Mouse (Mus musculus) layer of hippocampus, adult 18-20 months (tissue): ENCODE data around the gene Setd3. TPM values are rescaled to one million over a fixed set of nuclear protein-coding genes. Genes with fewer than 3 reads are reported as not detected.

Source experiments
- DNase-seq, 2 experiments: peaks; one replicate each; pipeline ENCODE4 v3.0.0; 2022; ENCODE audit warnings: low spot score in 2 of 2
- total RNA-seq, 2 experiments: library from RNA; stranded (reverse); gene quantifications; 2 replicates each; pipeline ENCODE4 v1.2.3; 2021

The Setd3 gene
- total RNA-seq, 2 experiments from 2014 or later, result 155 to 162 TPM

DNA sequence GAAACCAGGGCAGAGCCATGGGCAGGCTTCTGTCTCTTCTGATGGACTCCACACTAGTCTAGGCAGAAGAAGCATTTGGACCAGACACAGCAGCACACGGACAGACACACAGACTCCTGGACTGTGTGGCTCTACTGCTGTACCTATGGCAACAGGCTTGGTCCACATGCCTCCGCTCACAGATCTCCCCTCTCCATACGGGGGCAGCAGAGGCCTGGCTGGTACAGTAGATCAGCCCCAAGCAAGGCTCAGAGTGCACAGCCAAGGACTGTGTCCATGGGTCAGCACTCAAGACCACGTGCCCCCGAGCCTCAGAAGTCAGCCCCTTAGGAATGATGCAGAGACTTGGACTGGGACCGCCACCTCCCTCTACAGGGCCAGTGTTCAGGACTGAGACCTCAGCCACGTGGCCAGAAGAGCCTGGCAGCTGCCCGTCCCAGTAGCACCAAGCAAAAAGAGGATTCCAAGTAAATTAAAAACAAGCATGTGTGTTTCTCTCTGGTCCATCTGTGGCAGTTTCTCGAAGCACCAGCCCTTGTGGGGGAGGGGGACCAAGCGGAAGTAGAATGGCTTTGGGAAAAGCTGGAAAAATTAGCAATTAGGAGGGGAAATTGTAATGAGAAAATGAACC, 100.9 kb downstream of the Setd3 start:
- DNase-seq, result peak in 1 of 2 experiments; percentile 60

DNA sequence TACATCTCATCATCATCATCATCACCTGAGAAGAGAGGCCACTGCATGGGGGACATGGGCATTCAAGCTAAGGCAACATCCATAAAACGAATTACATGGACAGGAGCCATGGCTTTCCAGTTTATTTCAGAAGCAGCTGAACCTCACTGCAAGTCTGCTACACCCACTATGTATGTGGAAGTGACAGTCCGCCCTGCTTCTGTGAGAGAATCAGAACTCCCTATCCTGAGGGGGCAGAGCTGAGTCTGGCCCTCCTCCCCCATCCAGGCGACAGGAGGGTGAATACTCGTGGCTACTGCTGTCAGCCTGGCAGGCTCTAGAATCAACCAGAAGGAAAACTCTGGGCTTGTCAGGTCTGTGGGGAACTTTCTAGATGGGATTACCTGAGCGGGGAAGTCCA, 106.2 kb downstream of the Setd3 start:
- DNase-seq, result peak; percentile 32 to 68

DNA sequence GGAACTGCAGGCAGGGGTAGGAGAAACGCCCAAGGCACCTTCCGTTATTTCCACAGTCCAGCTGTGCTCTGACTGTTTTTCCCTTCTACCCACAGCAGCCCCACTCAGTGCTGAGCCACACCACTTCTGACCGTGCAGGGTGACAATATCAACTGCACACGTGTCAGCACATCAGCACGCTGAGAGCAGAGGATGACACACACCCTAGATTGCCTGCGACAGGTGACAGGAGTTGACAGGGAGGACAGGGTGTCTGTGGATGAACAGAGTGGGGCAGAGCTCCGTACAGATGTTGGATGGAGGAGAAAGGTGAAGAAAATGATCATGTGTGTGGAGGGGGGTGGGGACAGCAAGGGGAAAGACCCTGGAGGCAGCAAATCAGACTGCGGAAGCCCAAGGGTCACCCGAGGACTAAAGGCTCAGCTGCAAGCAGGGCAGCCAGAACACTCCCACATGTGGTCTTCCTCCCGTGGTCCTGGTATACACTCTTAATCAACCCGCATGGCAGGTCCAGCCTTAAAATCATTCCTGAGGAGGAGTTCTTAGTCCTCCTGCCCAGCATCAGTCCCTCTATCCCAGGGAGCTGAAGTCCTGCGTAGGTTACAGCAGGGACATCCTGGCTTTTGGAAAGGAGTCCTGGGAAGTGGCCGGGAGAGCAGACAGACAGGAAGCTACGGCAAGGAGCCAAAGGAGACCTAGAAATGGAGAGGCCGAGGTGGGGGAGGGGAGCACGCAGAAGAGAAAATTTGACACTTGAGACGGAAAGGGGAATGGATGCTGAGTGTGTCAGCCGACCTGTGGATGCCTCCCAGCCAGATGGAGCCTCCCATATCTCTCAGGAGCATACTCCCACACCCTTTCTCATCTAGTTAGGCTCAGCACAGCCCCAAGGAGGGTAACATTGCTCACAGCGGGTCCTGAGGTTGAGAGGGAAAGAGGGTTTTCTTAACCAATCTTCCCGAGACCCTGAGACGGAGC, 108.1 kb downstream of the Setd3 start:
- no peak for DNase-seq

DNA sequence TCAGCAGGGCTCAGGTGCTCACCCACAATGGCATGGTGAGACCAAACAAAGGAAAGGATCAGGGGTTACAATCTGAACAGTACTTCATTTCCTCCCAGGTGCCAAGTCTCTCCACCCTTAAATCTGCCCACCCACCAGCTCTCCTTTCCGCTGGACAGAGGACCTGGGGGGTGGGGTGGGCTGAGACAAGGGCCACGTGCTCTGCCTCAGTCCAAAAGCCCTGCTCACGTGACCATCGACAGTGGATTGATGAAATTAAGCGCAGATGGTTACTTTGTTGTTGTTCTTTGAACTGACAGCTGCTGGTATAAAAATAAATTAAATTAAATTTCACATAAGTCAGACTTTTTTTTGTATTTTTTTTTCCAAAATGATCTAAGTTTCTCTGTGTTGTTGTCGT, 109.6 kb downstream of the Setd3 start:
- peak in 1 of 2 experiments; percentile 61 for DNase-seq

DNA sequence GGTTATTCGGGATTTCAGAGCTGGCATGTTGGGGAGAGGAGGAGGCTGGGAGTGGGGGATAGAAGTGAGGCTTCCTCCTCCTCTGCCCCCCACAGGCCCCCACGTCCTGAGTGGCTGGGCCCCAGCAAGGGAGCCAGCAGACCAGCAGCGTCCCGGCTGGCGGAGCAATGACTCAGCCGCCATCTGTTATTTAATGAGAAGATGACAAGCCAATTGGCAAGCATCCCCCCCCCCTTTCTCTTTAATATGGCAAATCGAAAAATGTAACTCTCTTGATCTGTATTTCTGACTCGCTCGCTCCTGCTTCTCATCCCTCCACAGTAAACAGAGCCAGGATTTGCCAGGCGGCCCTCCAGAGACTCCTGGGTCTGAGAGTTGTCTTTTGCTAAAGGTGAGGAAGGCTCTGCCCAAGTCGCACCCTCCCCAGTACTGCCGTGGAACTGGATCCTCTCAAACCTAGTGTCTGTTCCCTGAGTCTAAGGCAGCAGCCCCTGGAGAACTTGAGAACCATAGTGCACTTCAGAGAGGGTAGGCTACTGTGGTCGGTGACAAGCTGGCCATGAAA, 111.2 kb downstream of the Setd3 start:
- peak; percentile 63 to 84 for DNase-seq

DNA sequence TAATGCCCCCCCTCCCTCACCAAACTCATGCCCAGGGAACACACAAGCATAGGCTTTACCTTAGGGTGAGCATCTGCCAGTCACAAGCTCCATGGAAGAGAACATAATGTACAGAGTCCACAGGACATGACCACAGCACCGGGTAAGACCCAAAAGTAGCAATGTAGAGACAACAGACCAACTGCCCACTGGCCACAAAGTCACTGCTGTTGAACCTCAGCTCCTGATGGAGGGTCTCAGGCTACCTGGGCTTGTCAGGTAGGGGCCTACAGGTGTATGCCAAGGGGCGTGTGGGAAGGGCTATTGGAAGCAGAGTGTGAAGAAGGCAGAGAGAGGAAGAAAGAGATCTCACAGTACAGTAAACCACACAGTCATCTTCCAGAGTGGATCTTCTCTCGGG, 111.9 kb downstream of the Setd3 start:
- no peak for DNase-seq

DNA sequence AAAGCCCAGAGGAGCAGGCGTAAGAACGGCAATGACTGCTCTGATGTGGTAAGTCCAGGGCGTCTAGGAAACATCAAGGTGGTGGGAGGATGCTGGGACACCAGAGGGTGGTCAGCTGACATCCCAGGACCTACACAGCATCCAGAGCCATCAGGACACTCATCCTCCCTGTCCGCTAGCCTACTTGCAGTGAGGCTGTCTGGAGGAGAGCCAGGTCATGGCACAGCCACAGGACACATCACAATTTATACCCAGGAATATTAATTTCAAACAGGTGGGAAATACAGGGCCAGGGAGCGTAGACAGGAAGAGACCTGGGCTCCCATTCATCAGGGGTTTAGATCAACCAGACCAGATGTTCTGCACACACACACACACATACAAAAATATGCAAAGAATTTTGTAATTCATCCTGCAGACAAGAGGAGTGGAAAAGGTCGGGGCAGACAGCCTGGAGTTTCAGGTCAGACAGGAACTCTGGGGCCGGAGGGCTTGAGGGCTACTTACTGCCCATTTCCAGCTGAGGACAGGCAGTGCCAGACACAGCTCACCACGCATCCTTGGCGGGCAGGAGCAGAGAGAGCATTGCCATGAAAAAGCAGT, 114.6 kb downstream of the Setd3 start:
- DNase-seq, result no peak

DNA sequence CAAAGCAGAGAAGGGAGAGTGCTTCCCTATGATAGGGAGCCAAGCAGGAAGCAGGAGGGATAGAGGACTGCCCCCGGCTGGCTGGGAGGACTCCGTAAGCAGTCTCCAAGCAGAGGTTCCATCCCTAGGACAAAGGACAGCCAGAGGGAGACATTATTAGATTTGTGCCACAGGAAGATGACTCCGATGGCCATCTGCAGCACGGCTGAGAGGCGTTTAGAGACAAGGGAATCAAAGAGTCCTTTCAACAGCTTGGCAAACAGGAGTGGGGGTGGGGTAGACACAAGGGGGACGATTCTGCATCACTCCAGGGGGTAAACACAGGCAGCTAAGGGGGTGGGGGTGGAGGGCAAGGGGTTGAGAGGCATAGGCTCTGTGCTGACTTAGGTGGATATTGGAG, 115.1 kb downstream of the Setd3 start:
- no peak for DNase-seq

DNA sequence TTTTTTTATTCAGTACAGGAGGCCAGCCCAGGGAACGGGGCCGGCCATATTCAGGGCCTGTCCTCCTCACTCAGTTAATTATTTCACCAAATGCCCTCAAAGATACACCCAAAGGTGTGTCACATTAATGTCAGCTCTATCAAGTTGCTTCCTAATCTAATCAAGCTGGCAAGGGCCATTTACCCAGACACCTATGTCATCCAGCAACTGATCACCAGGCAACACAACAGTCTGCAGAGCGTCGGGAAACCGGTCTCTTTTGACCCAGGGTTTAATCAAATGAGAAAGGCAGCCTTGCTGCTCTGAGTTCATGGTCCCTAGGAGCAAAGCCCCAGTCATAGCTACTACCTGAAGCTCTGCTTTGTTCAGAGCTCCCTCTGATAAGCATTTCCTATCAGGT, 117.0 kb downstream of the Setd3 start:
- no peak for DNase-seq

DNA sequence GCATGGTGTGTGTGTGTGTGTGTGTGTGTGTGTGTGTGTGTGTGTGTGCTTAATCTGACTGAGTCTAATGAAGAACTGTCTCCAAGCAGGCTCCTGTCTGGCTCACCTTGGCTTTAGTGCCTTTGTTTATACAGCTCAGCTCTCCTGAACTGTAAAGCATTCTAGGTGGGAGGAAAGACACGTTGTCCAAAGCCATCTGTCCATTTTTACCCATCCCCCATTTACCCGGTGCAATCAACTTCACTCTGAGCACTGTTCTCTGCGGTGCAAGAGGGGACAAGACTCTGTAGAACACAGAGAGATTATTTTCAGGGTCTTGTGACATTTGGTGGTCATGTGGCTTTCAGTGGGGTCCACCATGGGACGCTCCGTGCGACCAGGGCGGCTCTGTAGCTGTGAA, 117.5 kb downstream of the Setd3 start:
- no peak for DNase-seq

Other genes with a start within 250 kb of the Setd3 start
- 100 to 1,000 TPM; 143 to 144 TPM for gene Bcl11b, start 175.7 kb downstream of the Setd3 start, total RNA-seq
- gene Ccnk, start 265 bp upstream of the Setd3 start, total RNA-seq, result 10 to 100 TPM; 31.6 to 34.3 TPM
- 10 to 100 TPM; 66.1 to 72.5 TPM for gene Ccdc85c, start 96.1 kb upstream of the Setd3 start, total RNA-seq
- gene Hhipl1, start 127.0 kb upstream of the Setd3 start, total RNA-seq, result 1 to 10 TPM; 6.1 to 6.4 TPM
- gene Cyp46a1, start 155.1 kb upstream of the Setd3 start, total RNA-seq, result 100 to 1,000 TPM; 159 to 175 TPM
- 10 to 100 TPM; 46.1 to 50.2 TPM for gene Eml1, start 191.6 kb upstream of the Setd3 start, total RNA-seq